Mouse (Mus musculus) ovary, adult 18-20 months (tissue): ENCODE results near the gene Gm20388.

ENCODE experiments used
- DNase-seq: peaks from one replicate; pipeline ENCODE4 v3.0.0; 2022; ENCODE audit warnings: low spot score, mixed read lengths

The Gm20388 gene

GRCm38 (mm10) chr8:124078969-124079368 is 4168.3 kb downstream of the Gm20388 start:
- DNase-seq: no peak

GRCm38 (mm10) chr8:124080467-124081326 is 4170.1 kb downstream of the Gm20388 start:
- DNase-seq: peak; percentile 6

GRCm38 (mm10) chr8:124082616-124083015 is 4172.0 kb downstream of the Gm20388 start:
- DNase-seq: no peak

GRCm38 (mm10) chr8:124083611-124084010 is 4173.0 kb downstream of the Gm20388 start:
- no peak for DNase-seq

GRCm38 (mm10) chr8:124085668-124086067 is 4175.0 kb downstream of the Gm20388 start:
- DNase-seq: no peak

- DNase-seq: no peak
Measured at GRCm38 (mm10) chr8:124088092-124088613, 4177.5 kb downstream of the Gm20388 start.

GRCm38 (mm10) chr8:124089016-124089415 is 4178.4 kb downstream of the Gm20388 start:
- DNase-seq: no peak

- no peak for DNase-seq
Measured at GRCm38 (mm10) chr8:124090473-124090872, 4179.8 kb downstream of the Gm20388 start.

- DNase-seq: peak; percentile 13
Measured at GRCm38 (mm10) chr8:124098953-124099622, 4188.4 kb downstream of the Gm20388 start.

GRCm38 (mm10) chr8:124099623-124099965 is 4189.0 kb downstream of the Gm20388 start:
- no peak for DNase-seq

GRCm38 (mm10) chr8:124105869-124106268 is 4195.2 kb downstream of the Gm20388 start:
- no peak for DNase-seq

- DNase-seq: no peak
Measured at GRCm38 (mm10) chr8:124106328-124107195, 4195.9 kb downstream of the Gm20388 start.

GRCm38 (mm10) chr8:124113108-124113507 is 4202.5 kb downstream of the Gm20388 start:
- DNase-seq: no peak

GRCm38 (mm10) chr8:124125241-124125640 is 4214.6 kb downstream of the Gm20388 start:
- DNase-seq: no peak

GRCm38 (mm10) chr8:124137261-124137660 is 4226.6 kb downstream of the Gm20388 start:
- no peak for DNase-seq

GRCm38 (mm10) chr8:124140211-124140790 is 4229.7 kb downstream of the Gm20388 start:
- DNase-seq: peak; percentile 36

- DNase-seq: no peak
Measured at GRCm38 (mm10) chr8:124140868-124141431, 4230.3 kb downstream of the Gm20388 start.

GRCm38 (mm10) chr8:124141681-124142391 is 4231.2 kb downstream of the Gm20388 start:
- peak; percentile 82 for DNase-seq

GRCm38 (mm10) chr8:124143003-124143402 is 4232.4 kb downstream of the Gm20388 start:
- DNase-seq: no peak

GRCm38 (mm10) chr8:124143871-124144618 is 4233.4 kb downstream of the Gm20388 start:
- DNase-seq: no peak
